Mouse (Mus musculus): ENCODE results near the gene Rasl11b. TPM values are rescaled to one million over a fixed set of nuclear protein-coding genes. Genes with fewer than 3 reads are reported as not detected.

The Rasl11b gene
- polyA plus RNA-seq (2015; fragmentation: Nextera tagmentation; extraction: Ambion mirVana) = 148 and 177 TPM in 2 replicates

DNA sequence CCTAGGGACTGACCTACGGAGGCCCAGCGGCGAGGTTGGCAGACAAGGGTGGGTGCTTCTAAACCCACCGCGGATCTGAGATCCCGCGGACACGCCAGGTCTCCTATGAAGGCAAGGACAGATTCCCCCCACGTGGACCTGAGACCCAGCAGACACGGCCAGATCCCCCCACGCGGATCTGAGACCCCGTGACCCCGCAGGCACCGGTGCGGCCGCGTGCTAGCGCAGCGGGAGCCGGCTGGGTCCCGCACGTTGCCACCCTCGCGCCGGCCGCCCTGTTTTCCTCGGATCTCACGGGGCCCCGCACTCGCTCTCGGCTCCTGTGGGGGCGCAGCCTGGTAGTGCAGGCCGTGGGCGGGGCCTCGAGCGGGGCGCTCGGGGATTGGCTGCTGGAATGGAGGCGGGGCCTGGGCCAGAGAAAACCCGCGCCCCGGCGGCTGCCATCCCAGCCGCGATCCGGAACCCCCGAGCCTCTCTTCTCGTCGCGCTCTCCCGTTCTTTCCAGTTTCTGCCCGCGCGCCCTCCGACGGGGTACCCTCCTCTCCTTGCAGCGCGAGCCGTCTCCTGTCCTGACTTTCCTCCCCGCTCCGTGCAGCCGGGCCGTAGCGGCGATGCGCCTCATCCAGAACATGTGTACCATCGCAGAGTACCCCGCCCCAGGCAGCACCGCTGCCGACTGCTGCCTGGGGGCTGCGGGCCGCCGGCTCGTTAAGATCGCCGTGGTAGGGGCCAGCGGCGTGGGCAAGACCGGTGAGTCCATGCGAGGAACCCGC lies at the start of gene Rasl11b:
Gene Rasl11b (plus strand): TSS at position 446 of the 773 bp plus-strand sequence.
- H3K9ac ChIP-seq = peak within 1 kb of the TSS; percentile 96
- H3K4me2 ChIP-seq = peak within 1 kb of the TSS; percentile 83
- peak; percentile 87 for ATAC-seq (ENCODE audit: insufficient number of reproducible peaks, insufficient read depth, low FRiP score, low TSS enrichment, low read depth)
- peaks cover 30% of the 10 kb centered on the region for H3K36me3 ChIP-seq
- WGBS = under 1% methylated on average over 74 of the region's 82 CpGs
- H3K9me3 ChIP-seq = no peaks in the 10 kb centered on the region
- peaks cover 72% of the 10 kb centered on the region for H3K4me1 ChIP-seq
- 0 out of 2 replicates have a peak, but pooled peaks cover 3% of the 10 kb centered on the region for H3K27me3 ChIP-seq
- H3K4me3 ChIP-seq = peak within 1 kb of the TSS; percentile 75
- H3K27ac ChIP-seq = peak within 1 kb of the TSS; percentile 91

GRCm38 (mm10) chr5:74147631-74148030 lies 47.5 kb upstream of the Rasl11b start:
- H3K27ac ChIP-seq = no peak overlapping the region
- ATAC-seq (ENCODE audit: insufficient number of reproducible peaks, insufficient read depth, low FRiP score, low TSS enrichment, low read depth) = no peak
- H3K4me3 ChIP-seq = no peak overlapping the region
- H3K27me3 ChIP-seq = no peaks in the 10 kb centered on the region
- 68% methylated on average over 10 of the region's 10 CpGs for WGBS
- H3K4me2 ChIP-seq = no peak overlapping the region
- H3K9ac ChIP-seq = no peak overlapping the region
- no peaks in the 10 kb centered on the region for H3K9me3 ChIP-seq
- peaks cover 14% of the 10 kb centered on the region; the same call in 1 of the 2 replicates for H3K4me1 ChIP-seq
- H3K36me3 ChIP-seq = no peaks in the 10 kb centered on the region

DNA sequence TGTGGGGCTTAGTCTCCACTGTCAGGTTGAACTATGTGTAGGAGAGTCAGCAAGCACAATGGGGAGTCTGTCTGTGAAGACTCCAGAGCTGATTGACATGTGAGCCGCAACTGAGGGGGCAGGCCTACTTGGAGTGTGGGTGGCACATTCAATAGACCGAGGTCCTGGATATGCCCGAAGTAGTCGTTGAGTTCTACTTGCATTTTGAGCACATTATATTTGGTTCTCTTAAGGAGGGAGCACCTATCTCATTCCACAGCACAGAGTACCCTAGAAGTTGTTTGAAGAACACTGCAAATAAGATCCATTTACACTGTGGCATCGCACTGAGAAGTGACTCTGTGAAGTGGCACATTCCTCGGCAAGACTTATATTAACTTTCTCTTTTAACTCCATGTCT lies 45.1 kb upstream of the Rasl11b start:
- H3K4me3 ChIP-seq = no peak overlapping the region
- no peak overlapping the region for H3K9ac ChIP-seq
- WGBS = 84% methylated on average over 6 of the region's 6 CpGs
- H3K4me1 ChIP-seq = peaks cover 17% of the 10 kb centered on the region; the same call in 1 of the 2 replicates
- no peaks in the 10 kb centered on the region for H3K9me3 ChIP-seq
- no peak for ATAC-seq (ENCODE audit: insufficient number of reproducible peaks, insufficient read depth, low FRiP score, low TSS enrichment, low read depth)
- H3K36me3 ChIP-seq = no peaks in the 10 kb centered on the region
- no peak overlapping the region for H3K27ac ChIP-seq
- H3K27me3 ChIP-seq = no peaks in the 10 kb centered on the region
- H3K4me2 ChIP-seq = no peak overlapping the region

DNA sequence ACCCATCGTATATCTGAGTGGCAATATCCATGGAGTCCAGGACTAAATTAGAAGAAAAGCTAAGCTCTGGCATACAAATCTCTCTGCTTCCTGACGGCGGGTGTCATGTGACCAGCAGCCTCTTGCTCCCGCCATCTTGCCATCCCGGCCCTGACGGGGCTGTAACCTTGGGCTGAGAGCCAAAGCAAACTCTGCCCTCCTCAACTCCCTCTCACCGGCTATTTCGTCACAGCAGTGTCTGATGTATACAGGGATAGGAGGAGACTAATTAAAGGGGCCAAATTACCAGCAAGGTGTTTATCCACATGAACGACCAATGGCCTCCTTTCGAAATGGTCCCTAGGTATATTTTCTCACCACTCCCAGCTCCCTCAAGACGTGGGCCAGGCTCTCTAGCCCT lies 43.3 kb upstream of the Rasl11b start:
- Histone ChIP-seq H3K4me1 (peaks cover 29% of the 10 kb centered on the region), H3K27ac (no peak overlapping the region), H3K36me3 (no peaks in the 10 kb centered on the region), H3K9me3 (no peaks in the 10 kb centered on the region), H3K27me3 (no peaks in the 10 kb centered on the region), H3K9ac (no peak overlapping the region), H3K4me2 (no peak overlapping the region), H3K4me3 (no peak overlapping the region)
- no peak for ATAC-seq (ENCODE audit: insufficient number of reproducible peaks, insufficient read depth, low FRiP score, low TSS enrichment, low read depth)
- 87% methylated on average over 11 of the region's 11 CpGs for WGBS

GRCm38 (mm10) chr5:74155860-74156351 lies 39.2 kb upstream of the Rasl11b start:
- no peak for ATAC-seq (ENCODE audit: insufficient number of reproducible peaks, insufficient read depth, low FRiP score, low TSS enrichment, low read depth)
- Histone ChIP-seq H3K4me1 (peaks cover 42% of the 10 kb centered on the region), H3K27ac (no peak overlapping the region), H3K27me3 (no peaks in the 10 kb centered on the region), H3K4me3 (no peak overlapping the region), H3K36me3 (no peaks in the 10 kb centered on the region), H3K9me3 (no peaks in the 10 kb centered on the region), H3K9ac (no peak overlapping the region), H3K4me2 (no peak overlapping the region)
- WGBS = 36% methylated on average over 7 of the region's 7 CpGs

DNA sequence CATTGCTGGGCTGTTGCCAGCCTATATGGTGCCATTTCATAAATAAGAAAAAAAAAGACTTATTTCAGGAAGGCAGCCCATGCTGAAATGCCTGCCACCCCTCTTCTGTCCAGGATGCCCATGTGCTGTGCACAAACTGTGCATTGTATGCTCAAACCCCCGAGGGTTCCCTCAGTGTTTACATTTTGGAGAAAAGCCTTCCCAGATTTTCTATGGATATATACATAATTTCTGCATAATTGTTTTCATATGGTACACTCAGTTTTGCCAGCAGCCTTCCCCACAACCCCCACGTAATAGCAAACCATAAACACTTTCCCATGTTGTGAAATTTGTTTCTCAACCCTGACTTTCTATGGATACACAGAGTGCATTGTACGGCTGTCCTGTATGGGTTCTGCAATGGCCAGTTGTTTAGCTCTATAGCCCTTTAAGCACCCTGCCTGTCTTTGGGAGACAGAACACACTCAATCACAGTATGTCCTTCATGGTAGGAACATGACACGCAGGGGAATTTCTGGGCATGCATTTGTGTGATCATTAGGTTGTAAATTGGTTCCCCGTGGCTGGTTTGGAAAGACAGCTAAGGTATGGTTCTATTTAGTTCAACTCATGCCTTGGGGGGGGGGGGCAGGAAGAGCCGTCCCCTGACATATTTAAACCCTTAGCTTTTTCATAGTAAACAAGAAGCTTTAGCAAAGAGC lies 36.0 kb upstream of the Rasl11b start:
- Histone ChIP-seq H3K27ac (peak overlapping the region; percentile 96), H3K9ac (no peak overlapping the region), H3K9me3 (no peaks in the 10 kb centered on the region), H3K36me3 (no peaks in the 10 kb centered on the region), H3K4me1 (peaks cover 73% of the 10 kb centered on the region), H3K4me3 (no peak overlapping the region), H3K27me3 (no peaks in the 10 kb centered on the region), H3K4me2 (0 out of 2 replicates have a peak overlapping the region, but pooled peaks have one; percentile 42)
- peak; percentile 68 for ATAC-seq (ENCODE audit: insufficient number of reproducible peaks, insufficient read depth, low FRiP score, low TSS enrichment, low read depth)
- WGBS = 23% methylated on average over 6 of the region's 6 CpGs

GRCm38 (mm10) chr5:74159906-74160305 lies 35.2 kb upstream of the Rasl11b start:
- Histone ChIP-seq H3K27ac (peak overlapping the region; percentile 96), H3K27me3 (no peaks in the 10 kb centered on the region), H3K36me3 (no peaks in the 10 kb centered on the region), H3K4me2 (peak overlapping the region; percentile 42), H3K9ac (no peak overlapping the region), H3K9me3 (no peaks in the 10 kb centered on the region), H3K4me1 (peaks cover 79% of the 10 kb centered on the region), H3K4me3 (no peak overlapping the region)
- ATAC-seq (ENCODE audit: insufficient number of reproducible peaks, insufficient read depth, low FRiP score, low TSS enrichment, low read depth) = no peak
- WGBS = 11% methylated on average over 7 of the region's 7 CpGs

DNA sequence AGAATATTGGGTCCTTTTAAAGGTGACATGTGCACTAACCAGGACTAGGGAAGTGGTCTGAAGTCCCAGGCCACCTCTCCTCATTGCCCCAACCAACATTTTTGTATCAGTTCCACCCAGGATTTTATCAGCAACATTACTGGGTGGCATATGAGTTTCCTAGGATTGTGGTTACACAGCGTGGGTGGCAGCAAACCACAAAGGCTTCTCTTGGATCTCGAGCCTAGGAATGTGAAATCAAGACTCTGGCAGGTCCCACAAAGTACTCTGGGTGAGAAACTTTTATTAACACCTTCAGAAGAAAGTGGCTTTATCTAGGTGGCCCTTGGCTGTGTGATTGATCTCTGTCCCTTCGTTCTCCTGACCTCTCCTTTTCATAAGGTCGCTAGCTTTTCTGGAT lies 34.7 kb upstream of the Rasl11b start:
- H3K27ac ChIP-seq = peak overlapping the region; percentile 96
- no peak overlapping the region for H3K4me3 ChIP-seq
- no peaks in the 10 kb centered on the region for H3K36me3 ChIP-seq
- H3K9me3 ChIP-seq = no peaks in the 10 kb centered on the region
- peaks cover 77% of the 10 kb centered on the region for H3K4me1 ChIP-seq
- H3K4me2 ChIP-seq = no peak overlapping the region
- H3K9ac ChIP-seq = no peak overlapping the region
- H3K27me3 ChIP-seq = no peaks in the 10 kb centered on the region
- WGBS = 34% methylated on average over 4 of the region's 4 CpGs
- ATAC-seq (ENCODE audit: insufficient number of reproducible peaks, insufficient read depth, low FRiP score, low TSS enrichment, low read depth) = no peak

DNA sequence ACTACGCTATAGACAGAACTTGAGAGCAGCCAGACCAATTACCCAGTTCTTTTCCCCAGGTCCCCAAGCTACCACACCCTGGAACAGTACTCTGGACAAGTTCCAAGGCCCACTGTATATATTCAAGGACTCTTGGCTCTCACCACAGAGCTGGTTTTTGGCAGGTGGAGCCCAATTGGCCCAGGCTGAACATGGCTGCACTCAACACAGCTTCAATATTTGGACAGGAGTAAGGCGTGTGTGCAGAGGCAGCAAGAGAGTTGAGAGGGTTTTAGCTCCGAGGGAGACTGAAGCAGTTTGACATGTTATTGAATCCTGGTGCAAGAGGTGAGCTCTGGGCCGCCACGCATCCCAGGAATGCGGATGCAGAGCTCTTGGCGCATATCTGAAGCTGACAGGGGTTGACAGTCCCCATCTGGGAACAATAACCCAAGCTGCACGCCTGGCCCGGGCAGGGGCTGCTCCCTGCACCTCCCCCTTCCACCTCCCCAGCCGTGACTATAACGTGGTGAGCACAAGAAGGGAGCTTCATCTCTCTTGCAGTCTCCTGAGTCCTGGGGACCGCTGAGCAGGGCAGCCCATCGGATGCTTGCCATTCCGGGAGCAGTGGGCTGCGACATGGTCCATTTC lies 33.7 kb upstream of the Rasl11b start:
- WGBS = 2% methylated on average over 15 of the region's 15 CpGs
- peak overlapping the region; percentile 11 for H3K4me3 ChIP-seq
- H3K4me1 ChIP-seq = peaks cover 67% of the 10 kb centered on the region
- H3K4me2 ChIP-seq = peak overlapping the region; percentile 56
- ATAC-seq (ENCODE audit: insufficient number of reproducible peaks, insufficient read depth, low FRiP score, low TSS enrichment, low read depth) = peak; percentile 82
- H3K36me3 ChIP-seq = no peaks in the 10 kb centered on the region
- H3K9me3 ChIP-seq = no peaks in the 10 kb centered on the region
- H3K27ac ChIP-seq = peak overlapping the region; percentile 96
- peak overlapping the region; percentile 17; the same call in 1 of the 2 replicates for H3K9ac ChIP-seq
- H3K27me3 ChIP-seq = no peaks in the 10 kb centered on the region

GRCm38 (mm10) chr5:74162013-74162412 lies 33.1 kb upstream of the Rasl11b start:
- Histone ChIP-seq H3K9me3 (no peaks in the 10 kb centered on the region), H3K9ac (0 out of 2 replicates have a peak overlapping the region, but pooled peaks have one; percentile 17), H3K27ac (peak overlapping the region; percentile 96), H3K4me2 (peak overlapping the region; percentile 56), H3K36me3 (no peaks in the 10 kb centered on the region), H3K4me1 (peaks cover 66% of the 10 kb centered on the region), H3K27me3 (no peaks in the 10 kb centered on the region), H3K4me3 (peak overlapping the region; percentile 11)
- WGBS = 15% methylated on average over 3 of the region's 3 CpGs
- no peak for ATAC-seq (ENCODE audit: insufficient number of reproducible peaks, insufficient read depth, low FRiP score, low TSS enrichment, low read depth)

- H3K4me1 ChIP-seq = peaks cover 66% of the 10 kb centered on the region
- 60% methylated on average over 6 of the region's 6 CpGs for WGBS
- ATAC-seq (ENCODE audit: insufficient number of reproducible peaks, insufficient read depth, low FRiP score, low TSS enrichment, low read depth) = no peak
Observed at GRCm38 (mm10) chr5:74163141-74163540, 31.9 kb upstream of the Rasl11b start.

More at GRCm38 (mm10) chr5:74163141-74163540, 31.9 kb upstream of the Rasl11b start:
- no peak overlapping the region for H3K4me2 ChIP-seq
- H3K27ac ChIP-seq = no peak overlapping the region; the same call in 1 of the 2 replicates
- no peak overlapping the region for H3K4me3 ChIP-seq
- H3K9ac ChIP-seq = no peak overlapping the region
- no peaks in the 10 kb centered on the region for H3K9me3 ChIP-seq
- no peaks in the 10 kb centered on the region for H3K27me3 ChIP-seq
- H3K36me3 ChIP-seq = no peaks in the 10 kb centered on the region

All from embryonic facial prominence, embryonic 13.5 days (tissue).